Mouse (Mus musculus): Measurements from ENCODE around the gene Trp53bp1.

Trp53bp1 gene

GRCm38 (mm10) chr2:121249758-121250157 lies 21.4 kb downstream of the Trp53bp1 start:
- DNase-seq (ENCODE audit: low read depth, low spot score): no peak

- no peak for DNase-seq (ENCODE audit: low read depth, low spot score)
Observed at GRCm38 (mm10) chr2:121244099-121244498, 27.1 kb downstream of the Trp53bp1 start.

GRCm38 (mm10) chr2:121239426-121239825 lies 31.8 kb downstream of the Trp53bp1 start:
- DNase-seq (ENCODE audit: low read depth, low spot score): no peak

- no peak for DNase-seq (ENCODE audit: low read depth, low spot score)
Observed at GRCm38 (mm10) chr2:121235460-121236072, 35.6 kb downstream of the Trp53bp1 start.

- no peak for DNase-seq (ENCODE audit: low read depth, low spot score)
Observed at GRCm38 (mm10) chr2:121228135-121228534, 43.1 kb downstream of the Trp53bp1 start.

- no peak for DNase-seq (ENCODE audit: low read depth, low spot score)
Observed at GRCm38 (mm10) chr2:121223010-121223409, 48.2 kb downstream of the Trp53bp1 start.

GRCm38 (mm10) chr2:121219994-121220393 lies 51.2 kb downstream of the Trp53bp1 start:
- DNase-seq (ENCODE audit: low read depth, low spot score): no peak

GRCm38 (mm10) chr2:121219177-121219576 lies 52.0 kb downstream of the Trp53bp1 start:
- DNase-seq (ENCODE audit: low read depth, low spot score): no peak

GRCm38 (mm10) chr2:121214491-121214890 lies 56.7 kb downstream of the Trp53bp1 start:
- no peak for DNase-seq (ENCODE audit: low read depth, low spot score)

- DNase-seq (ENCODE audit: low read depth, low spot score): no peak
Observed at GRCm38 (mm10) chr2:121206541-121206940, 64.7 kb downstream of the Trp53bp1 start.

- DNase-seq (ENCODE audit: low read depth, low spot score): no peak
Observed at GRCm38 (mm10) chr2:121204276-121204675, 66.9 kb downstream of the Trp53bp1 start.

GRCm38 (mm10) chr2:121195466-121195865 lies 75.7 kb downstream of the Trp53bp1 start:
- DNase-seq (ENCODE audit: low read depth, low spot score): no peak

- no peak for DNase-seq (ENCODE audit: low read depth, low spot score)
Observed at GRCm38 (mm10) chr2:121188530-121188929, 82.7 kb downstream of the Trp53bp1 start.

- no peak for DNase-seq (ENCODE audit: low read depth, low spot score)
Observed at GRCm38 (mm10) chr2:121184142-121184541, 87.1 kb downstream of the Trp53bp1 start.

GRCm38 (mm10) chr2:121183431-121183830 lies 87.8 kb downstream of the Trp53bp1 start:
- DNase-seq (ENCODE audit: low read depth, low spot score): no peak

- no peak for DNase-seq (ENCODE audit: low read depth, low spot score)
Observed at GRCm38 (mm10) chr2:121178828-121179479, 92.3 kb downstream of the Trp53bp1 start.

GRCm38 (mm10) chr2:121170980-121171742 lies 100.0 kb downstream of the Trp53bp1 start, which contains the start of gene Zscan29:
TSS of gene Zscan29 (minus strand) at chr2:121171125.
- DNase-seq (ENCODE audit: low read depth, low spot score): peak; percentile 78

GRCm38 (mm10) chr2:121170481-121170971 lies 100.7 kb downstream of the Trp53bp1 start, which contains the start of gene Tubgcp4:
TSS of gene Tubgcp4 (plus strand) at chr2:121170654.
- peak; percentile 14 for DNase-seq (ENCODE audit: low read depth, low spot score)

GRCm38 (mm10) chr2:121169902-121170301 lies 101.3 kb downstream of the Trp53bp1 start:
- DNase-seq (ENCODE audit: low read depth, low spot score): no peak

- no peak for DNase-seq (ENCODE audit: low read depth, low spot score)
Observed at GRCm38 (mm10) chr2:121169173-121169572, 102.0 kb downstream of the Trp53bp1 start.

GRCm38 (mm10) chr2:121153100-121153499 lies 118.1 kb downstream of the Trp53bp1 start:
- no peak for DNase-seq (ENCODE audit: low read depth, low spot score)

GRCm38 (mm10) chr2:121149679-121150078 lies 121.5 kb downstream of the Trp53bp1 start:
- no peak for DNase-seq (ENCODE audit: low read depth, low spot score)
